In genomic region chr6:120832097-120832496, GRCm38 (mm10) we compare ENCODE assay signal across 20 mouse cellular contexts. TPM values are rescaled to one million over a fixed set of nuclear protein-coding genes. Genes with fewer than 3 reads are reported as not detected.
DNase-seq lines count a peak whose midpoint lies in the region; ATAC-seq lines count a peak whose summit lies in the region.
"Had no signal": no experiment of that assay in that cellular context is flagged by ENCODE, and none has a peak within 500 bp of the region (broad histone marks: within the 10 kb centered on the region; RNA-seq: fewer than 3 reads in every experiment).

No protein-coding gene starts in this region.

- intact Hi-C loops in left cerebral cortex, postnatal 36 days (cut with DNase I), result no loop called here
- intact Hi-C loops in left cerebral cortex, postnatal 25 days (cut with DNase I), result loop anchor here (10.0 kb wide), 1 partner anchor 297 kb away; the partner anchor contains the start of gene Hdhd5

- no peak overlapping the region for H3K9ac ChIP-seq in heart, embryonic 12.5 days
- H3K9ac ChIP-seq in liver, embryonic 12.5 days, result peak overlapping the region; percentile 62; the same call in 1 of the 2 replicates
- no peak overlapping the region for H3K9ac ChIP-seq in stomach, embryonic 15.5 days
- H3K9ac ChIP-seq: hindbrain, embryonic 15.5 days; limb, embryonic 12.5 days had no signal

- DNase-seq in heart, adult 8-10 months (ENCODE audit: low spot score), result no peak
- DNase-seq in c-Kit-negative CD71-positive TER-119-positive erythroid progenitor cells, embryonic 14.5 days (ENCODE audit: low read depth, low spot score), result peak; percentile 73
- no peak for DNase-seq in cerebellum, adult 18-20 months
- DNase-seq in left cerebral cortex, postnatal 36 days (ENCODE audit: low spot score in 2 of 2), result no peak
- DNase-seq in left cerebral cortex, postnatal 25 days (ENCODE audit: low spot score in 2 of 2), result no peak
- DNase-seq: adrenal gland, postnatal 14 days; cerebellum, postnatal 14 days; right cerebral cortex, adult 18-20 months; spleen, adult 18-20 months; thymus, postnatal 36 days had no signal

- no peaks in the 10 kb centered on the region; the same call in 1 of the 2 replicates for H3K4me1 ChIP-seq in heart, embryonic 12.5 days (replicated peaks)
- H3K4me1 ChIP-seq in liver, embryonic 12.5 days, result peaks cover 74% of the 10 kb centered on the region
- H3K4me1 ChIP-seq in stomach, embryonic 15.5 days, result 0 out of 2 replicates have a peak, but pooled peaks cover 3% of the 10 kb centered on the region

- ATAC-seq in heart, embryonic 12.5 days (ENCODE audit: insufficient number of reproducible peaks, low FRiP score), result peak; percentile 69
- ATAC-seq in liver, embryonic 12.5 days, result peak; percentile 70
- ATAC-seq in stomach, embryonic 15.5 days (ENCODE audit: insufficient read depth, low FRiP score, low read depth), result peak; percentile 45; the same call in 1 of the 2 replicates
- ATAC-seq: activated CD4-positive, CD25-positive, alpha-beta regulatory T cell, adult 4 months; forebrain, embryonic 16.5 days; intestine, embryonic 16.5 days; Patski had no signal

- H3K36me3 ChIP-seq in heart, embryonic 12.5 days, result no peaks in the 10 kb centered on the region
- no peaks in the 10 kb centered on the region for H3K36me3 ChIP-seq in liver, embryonic 12.5 days
- H3K36me3 ChIP-seq in stomach, embryonic 15.5 days, result no peaks in the 10 kb centered on the region
- H3K36me3 ChIP-seq: hindbrain, embryonic 15.5 days; limb, embryonic 12.5 days had no signal

- H3K27me3 ChIP-seq in heart, embryonic 12.5 days (replicated peaks), result no peaks in the 10 kb centered on the region
- no peaks in the 10 kb centered on the region for H3K27me3 ChIP-seq in liver, embryonic 12.5 days (replicated peaks)
- no peaks in the 10 kb centered on the region for H3K27me3 ChIP-seq in stomach, embryonic 15.5 days (replicated peaks)
- H3K27me3 ChIP-seq: hindbrain, embryonic 15.5 days; limb, embryonic 12.5 days had no signal

- no peak overlapping the region for H3K4me2 ChIP-seq in heart, embryonic 12.5 days
- peak overlapping the region; percentile 57 for H3K4me2 ChIP-seq in liver, embryonic 12.5 days
- H3K4me2 ChIP-seq in stomach, embryonic 15.5 days, result no peak overlapping the region
- H3K4me2 ChIP-seq: hindbrain, embryonic 15.5 days; limb, embryonic 12.5 days had no signal

- 40% methylated on average over 4 of the region's 4 CpGs for WGBS in heart, embryonic 12.5 days
- 17% methylated on average over 4 of the region's 4 CpGs for WGBS in liver, embryonic 12.5 days (ENCODE audit: insufficient replicate concordance)
- 53% methylated on average over 4 of the region's 4 CpGs for WGBS in stomach, embryonic 15.5 days

- no peaks in the 10 kb centered on the region for H3K9me3 ChIP-seq in heart, embryonic 12.5 days (replicated peaks)
- no peaks in the 10 kb centered on the region for H3K9me3 ChIP-seq in liver, embryonic 12.5 days (replicated peaks)
- H3K9me3 ChIP-seq in stomach, embryonic 15.5 days, result no peaks in the 10 kb centered on the region
- H3K9me3 ChIP-seq: hindbrain, embryonic 15.5 days; limb, embryonic 12.5 days had no signal

- H3K4me3 ChIP-seq in heart, embryonic 12.5 days, result no peak overlapping the region
- H3K4me3 ChIP-seq in liver, embryonic 12.5 days, result no peak overlapping the region
- no peak overlapping the region for H3K4me3 ChIP-seq in stomach, embryonic 15.5 days (replicated peaks)
- H3K4me3 ChIP-seq: hindbrain, embryonic 15.5 days; limb, embryonic 12.5 days had no signal

- H3K27ac ChIP-seq in heart, embryonic 12.5 days (ENCODE audit: poor library complexity, severe bottlenecking), result no peak overlapping the region
- H3K27ac ChIP-seq in liver, embryonic 12.5 days, result peak overlapping the region; percentile 98
- H3K27ac ChIP-seq in stomach, embryonic 15.5 days, result peak overlapping the region; percentile 42; the same call in 1 of the 2 replicates
- H3K27ac ChIP-seq: hindbrain, embryonic 15.5 days; limb, embryonic 12.5 days had no signal

RNA-seq across cellular contexts. Expression of gene Bcl2l13, which starts 3.9 kb away (rescaled TPM):
- 32.3 and 34.1 TPM in 2 replicates for polyA plus RNA-seq in heart, embryonic 12.5 days (2016; fragmentation: Nextera tagmentation; extraction: Ambion mirVana)
- total RNA-seq in heart, adult 8-10 months (2022), result 10 to 100 TPM; 73.8 to 84.5 (median 80.6) TPM
- 50.3 and 50.6 TPM in 2 replicates for polyA plus RNA-seq in liver, embryonic 12.5 days (2016; fragmentation: Nextera tagmentation; extraction: Ambion mirVana)
- polyA plus RNA-seq in stomach, embryonic 15.5 days (2015; fragmentation: Nextera tagmentation; extraction: Ambion mirVana), result 26.8 and 28.8 TPM in 2 replicates
- total RNA-seq in left cerebral cortex, postnatal 36 days (2021), result 10 to 100 TPM; 45.5 to 55.5 TPM
- total RNA-seq in left cerebral cortex, postnatal 25 days (2021), result 10 to 100 TPM; 45.9 to 48.5 TPM

RNA-seq across cellular contexts. Expression of gene Atp6v1e1, which starts 9.5 kb away (rescaled TPM):
- 144 and 145 TPM in 2 replicates for polyA plus RNA-seq in heart, embryonic 12.5 days (2016; fragmentation: Nextera tagmentation; extraction: Ambion mirVana)
- total RNA-seq in heart, adult 8-10 months (2022), result 100 to 1,000 TPM; 170 to 181 (median 173) TPM
- 150 and 151 TPM in 2 replicates for polyA plus RNA-seq in liver, embryonic 12.5 days (2016; fragmentation: Nextera tagmentation; extraction: Ambion mirVana)
- 133 and 134 TPM in 2 replicates for polyA plus RNA-seq in stomach, embryonic 15.5 days (2015; fragmentation: Nextera tagmentation; extraction: Ambion mirVana)
- total RNA-seq in left cerebral cortex, postnatal 36 days (2021), result 100 to 1,000 TPM; 539 to 601 TPM
- 100 to 1,000 TPM; 542 to 588 TPM for total RNA-seq in left cerebral cortex, postnatal 25 days (2021)

RNA-seq across cellular contexts. Expression of gene Slc25a18, which starts 58.7 kb away (rescaled TPM):
- polyA plus RNA-seq in heart, embryonic 12.5 days (2016; fragmentation: Nextera tagmentation; extraction: Ambion mirVana), result 0.28 TPM in 1 of 2 replicates, not detected in the other
- under 1 TPM in 2 of 4 experiments, not detected in 2; 0.14 to 0.34 TPM for total RNA-seq in heart, adult 8-10 months (2022)
- polyA plus RNA-seq in liver, embryonic 12.5 days (2016; fragmentation: Nextera tagmentation; extraction: Ambion mirVana), result 0.18 TPM in 1 of 2 replicates, not detected in the other
- polyA plus RNA-seq in stomach, embryonic 15.5 days (2015; fragmentation: Nextera tagmentation; extraction: Ambion mirVana), result 0.09 TPM in 2 replicates
- 10 to 100 TPM; 59.5 to 70.6 TPM for total RNA-seq in left cerebral cortex, postnatal 36 days (2021)
- 10 to 100 TPM; 65.3 to 66.5 TPM for total RNA-seq in left cerebral cortex, postnatal 25 days (2021)
- total RNA-seq: granulocyte monocyte progenitor cell, adult 5-6 weeks had no signal
- polyA plus RNA-seq: intestine, embryonic 16.5 days; limb, embryonic 12.5 days had no signal

Comparison
In these comparisons a context has a peak if more than half of its experiments do, and no peak if none do; other contexts are left out.
1. RNA of gene Slc25a18, which starts 58.7 kb away (total RNA-seq): 59.5 to 70.6 TPM in left cerebral cortex, postnatal 36 days and 65.3 to 66.5 TPM in left cerebral cortex, postnatal 25 days; 0.14 to 0.34 TPM in heart, adult 8-10 months; every median in the first group is over 10 times any median in the second.
2. Peak in every context shown above with its lines, with median percentiles within 50 percentile points of each other: ATAC-seq.